Mouse (Mus musculus): ENCODE results near the gene Arl9. TPM values are rescaled to one million over a fixed set of nuclear protein-coding genes. Genes with fewer than 3 reads are reported as not detected.
"Not testable (repeated sequence)": the region's sequence is repeated elsewhere in the genome, so short reads cannot be mapped to it uniquely, and the experiment has no call there.

The Arl9 gene
- total RNA-seq, 2 experiments from 2014 or later, result not detected

GRCm38 (mm10) chr5:77015544-77016482, 12.0 kb downstream of the Arl9 start, which contains the start of gene Thegl:
Gene Thegl, plus strand, starts transcription at chr5:77016023.
- DNase-seq (ENCODE audit: extremely low spot score in 1 of 2, low spot score in 1 of 2), result peak; percentile 57 to 64

GRCm38 (mm10) chr5:77028034-77028433, 24.2 kb downstream of the Arl9 start:
- DNase-seq (ENCODE audit: extremely low spot score in 1 of 2, low spot score in 1 of 2), result no peak

- DNase-seq (ENCODE audit: extremely low spot score in 1 of 2, low spot score in 1 of 2), result peak in 1 of 2 experiments; percentile 43
Observed at GRCm38 (mm10) chr5:77029735-77030134, 25.9 kb downstream of the Arl9 start.

GRCm38 (mm10) chr5:77035101-77035500, 31.2 kb downstream of the Arl9 start:
- DNase-seq (ENCODE audit: extremely low spot score in 1 of 2, low spot score in 1 of 2), result not testable (repeated sequence)

- DNase-seq (ENCODE audit: extremely low spot score in 1 of 2, low spot score in 1 of 2), result no peak
Observed at GRCm38 (mm10) chr5:77038451-77038850, 34.6 kb downstream of the Arl9 start.

GRCm38 (mm10) chr5:77039391-77039790, 35.5 kb downstream of the Arl9 start:
- no peak for DNase-seq (ENCODE audit: extremely low spot score in 1 of 2, low spot score in 1 of 2)

- DNase-seq (ENCODE audit: extremely low spot score in 1 of 2, low spot score in 1 of 2), result no peak
Observed at GRCm38 (mm10) chr5:77044362-77044761, 40.5 kb downstream of the Arl9 start.

GRCm38 (mm10) chr5:77052616-77053015, 48.8 kb downstream of the Arl9 start:
- no peak for DNase-seq (ENCODE audit: extremely low spot score in 1 of 2, low spot score in 1 of 2)

- DNase-seq (ENCODE audit: extremely low spot score in 1 of 2, low spot score in 1 of 2), result no peak
Observed at GRCm38 (mm10) chr5:77056881-77057440, 53.1 kb downstream of the Arl9 start.

Other genes starting within 250 kb of the Arl9 start
- gene Aasdh, start 98.5 kb upstream of the Arl9 start, total RNA-seq (2021), result 10 to 100 TPM; 17.4 to 23.2 TPM
- gene Paics, start 52.7 kb upstream of the Arl9 start, total RNA-seq (2021), result 10 to 100 TPM; 88.6 to 96.3 TPM
- 10 to 100 TPM; 14.3 to 18.1 TPM for gene Ppat, start 52.5 kb upstream of the Arl9 start, total RNA-seq (2021)
- gene Srp72, start 29.4 kb upstream of the Arl9 start, total RNA-seq (2021), result 100 to 1,000 TPM; 107 to 108 TPM
- 1 to 10 TPM in 1 of 2 experiments, under 1 TPM in 1; 0.59 to 1.6 TPM for gene Thegl, start 12.0 kb downstream of the Arl9 start, total RNA-seq (2021)
- 10 to 100 TPM; 86.3 to 89.3 TPM for gene Hopx, start 111.1 kb downstream of the Arl9 start, total RNA-seq (2021)
- not detected for gene Spink2, start 207.4 kb downstream of the Arl9 start, total RNA-seq (2021)